Mouse (Mus musculus): ENCODE measurements around the gene Fancc. TPM values are rescaled to one million over a fixed set of nuclear protein-coding genes. Genes with fewer than 3 reads are reported as not detected.

Gene Fancc
- 0.19 TPM in 1 of 2 replicates, not detected in the other for polyA plus RNA-seq (2012; ENCODE audit: insufficient read depth, low replicate concordance)

DNA sequence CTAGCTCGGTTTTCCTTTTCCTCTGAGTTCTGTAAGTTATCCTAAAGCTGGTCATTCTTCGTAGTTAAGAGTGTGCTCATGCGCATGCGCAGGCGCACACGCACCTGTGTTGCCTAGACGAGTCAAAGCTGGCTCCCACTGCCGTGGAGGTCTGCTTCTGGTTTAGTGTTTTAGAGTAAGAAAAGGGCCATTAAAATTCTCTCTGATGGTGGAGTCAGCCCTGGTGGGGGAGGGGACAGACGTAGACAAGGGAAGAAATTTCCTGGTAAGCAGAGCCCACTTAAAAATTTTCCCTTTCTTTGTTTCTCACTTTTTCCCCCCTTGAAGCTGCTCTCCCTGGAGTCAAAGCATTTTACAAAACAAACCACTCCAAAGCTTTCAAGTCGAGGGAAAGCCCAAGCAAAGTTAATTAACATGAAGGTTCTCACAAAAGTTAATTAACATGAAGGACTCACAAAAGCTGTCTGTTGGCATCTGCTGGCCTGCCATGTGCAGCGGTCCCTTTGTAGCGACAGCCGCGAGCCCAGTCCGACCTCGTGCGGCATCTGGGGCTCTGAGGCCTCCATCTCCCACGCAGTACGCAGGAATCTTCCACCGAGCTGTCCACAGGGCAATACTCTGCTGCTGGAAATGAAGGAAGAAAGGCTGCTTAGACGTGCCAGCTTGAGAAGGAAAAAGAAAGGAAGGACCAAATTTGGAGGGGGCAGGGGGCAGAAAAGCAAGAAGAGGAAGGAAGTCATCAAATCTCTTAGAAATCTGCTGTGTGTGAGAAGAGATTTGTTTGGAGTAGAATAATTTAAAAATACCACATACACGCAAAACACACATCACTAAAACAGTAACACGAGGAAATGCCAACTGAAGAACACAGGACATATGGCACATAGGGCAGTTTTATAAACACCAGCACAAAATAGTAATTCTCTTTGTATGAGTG, at the start of gene Fancc:
Gene Fancc (minus strand): TSS at position 633 of the 937 bp plus-strand sequence.
- H3K4me1 ChIP-seq, result peaks cover 3% of the 10 kb centered on the region; the same call in 1 of the 2 replicates
- H3K27me3 ChIP-seq (replicated peaks), result peaks cover 37% of the 10 kb centered on the region
- H3K36me3 ChIP-seq (replicated peaks; ENCODE audit: low read length), result no peaks in the 10 kb centered on the region
- H3K9me3 ChIP-seq, result peaks cover 16% of the 10 kb centered on the region
- peak within 1 kb of the TSS; percentile 43 for H3K4me3 ChIP-seq (replicated peaks)
- TF ChIP-seq GATA1 (IDR thresholded peaks at IDR 0.05; ENCODE audit: borderline replicate concordance, low read length), result no peak

DNA sequence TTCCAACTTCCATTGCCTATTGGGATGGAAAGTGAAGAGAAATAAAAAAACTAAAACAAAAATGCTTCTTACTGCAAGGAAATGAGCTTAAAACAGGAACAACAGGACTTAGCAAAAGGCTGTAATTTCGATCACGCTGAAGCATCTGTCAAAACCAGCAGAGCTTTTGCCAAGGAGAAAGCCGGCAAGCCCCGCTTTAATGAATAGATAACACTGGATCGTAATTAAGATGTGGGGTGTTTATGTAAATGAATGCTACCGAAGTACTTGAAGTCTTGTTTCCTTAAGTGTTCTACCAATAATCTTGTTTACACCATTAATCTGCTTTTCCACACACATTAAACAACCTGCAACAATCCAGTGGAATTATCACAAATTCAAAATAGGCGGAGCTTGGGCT, 48.2 kb upstream of the Fancc start:
- no peaks in the 10 kb centered on the region for H3K27me3 ChIP-seq (replicated peaks)
- no peak overlapping the region for H3K4me3 ChIP-seq (replicated peaks)
- H3K9me3 ChIP-seq, result no peaks in the 10 kb centered on the region
- TF ChIP-seq GATA1 (IDR thresholded peaks at IDR 0.05; ENCODE audit: borderline replicate concordance, low read length) (no peak), FLI1 (IDR thresholded peaks at IDR 0.05; ENCODE audit: low read length) (no peak)
- H3K36me3 ChIP-seq (replicated peaks; ENCODE audit: low read length), result peaks cover 80% of the 10 kb centered on the region
- H3K4me1 ChIP-seq, result peaks cover 14% of the 10 kb centered on the region

DNA sequence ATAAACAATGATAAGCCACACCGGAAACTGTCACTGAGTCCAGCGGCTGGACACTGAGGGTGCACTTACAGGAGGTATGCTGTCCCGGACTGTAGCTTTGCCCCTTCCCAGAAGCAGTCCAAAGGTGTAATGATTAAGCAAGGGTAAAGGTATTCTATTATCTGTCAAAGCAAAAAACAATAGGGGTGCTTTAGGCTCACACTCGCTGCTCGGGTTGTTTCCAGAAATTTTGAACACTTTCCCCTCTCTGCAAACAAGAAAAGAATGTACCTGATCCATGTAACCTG, 47.8 kb upstream of the Fancc start:
- Histone ChIP-seq H3K36me3 (replicated peaks; ENCODE audit: low read length) (peaks cover 84% of the 10 kb centered on the region), H3K4me1 (peaks cover 13% of the 10 kb centered on the region), H3K27me3 (replicated peaks) (no peaks in the 10 kb centered on the region), H3K9me3 (no peaks in the 10 kb centered on the region), H3K4me3 (replicated peaks) (no peak overlapping the region)
- no peak for TF ChIP-seq FLI1 (IDR thresholded peaks at IDR 0.05; ENCODE audit: low read length)
- TF ChIP-seq GATA1 (IDR thresholded peaks at IDR 0.05; ENCODE audit: borderline replicate concordance, low read length), result no peak

DNA sequence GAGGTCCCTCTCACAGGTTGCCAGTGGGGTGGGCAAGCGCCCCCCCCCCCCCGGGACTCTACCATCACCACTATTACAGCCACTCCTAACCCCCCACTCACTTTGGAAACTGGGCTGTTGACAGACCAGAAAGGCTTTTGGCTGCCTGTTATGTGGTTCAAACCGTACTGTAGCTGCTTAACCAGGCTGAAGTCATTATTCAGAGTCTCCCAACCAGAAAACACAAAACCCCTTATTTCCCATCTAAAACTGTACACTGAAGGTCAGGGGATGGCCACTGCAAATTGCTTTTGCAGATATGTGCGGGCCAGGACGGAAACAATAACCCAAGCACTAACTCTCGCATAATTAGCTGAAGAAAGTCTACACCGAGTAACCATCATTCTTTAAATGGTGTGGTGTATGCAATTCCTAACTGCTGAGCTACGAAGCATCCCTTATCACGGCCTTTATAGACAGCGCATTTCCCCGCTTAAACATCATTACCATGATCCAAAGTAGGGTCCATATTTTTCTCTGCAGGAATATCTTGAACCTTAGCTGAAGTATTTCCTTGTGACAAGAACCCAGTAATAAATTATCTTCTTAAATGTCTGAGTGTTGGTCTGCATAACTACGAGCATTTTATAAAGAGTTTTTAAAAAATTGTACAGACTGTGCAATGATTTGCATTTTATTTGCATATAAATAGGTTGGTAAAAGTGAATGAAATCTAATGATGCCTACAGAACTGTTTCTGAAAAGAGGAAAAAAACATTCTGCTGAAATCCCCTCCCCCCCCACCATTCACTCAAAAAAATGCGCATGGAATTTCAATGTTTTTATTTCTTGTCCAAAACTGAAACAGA, 47.3 kb upstream of the Fancc start:
- peaks cover 10% of the 10 kb centered on the region for H3K4me1 ChIP-seq
- no peaks in the 10 kb centered on the region for H3K27me3 ChIP-seq (replicated peaks)
- peaks cover 87% of the 10 kb centered on the region for H3K36me3 ChIP-seq (replicated peaks; ENCODE audit: low read length)
- H3K9me3 ChIP-seq, result no peaks in the 10 kb centered on the region
- no peak overlapping the region for H3K4me3 ChIP-seq (replicated peaks)
- TF ChIP-seq FLI1 (IDR thresholded peaks at IDR 0.05; ENCODE audit: low read length) (no peak), GATA1 (IDR thresholded peaks at IDR 0.05; ENCODE audit: borderline replicate concordance, low read length) (no peak)

DNA sequence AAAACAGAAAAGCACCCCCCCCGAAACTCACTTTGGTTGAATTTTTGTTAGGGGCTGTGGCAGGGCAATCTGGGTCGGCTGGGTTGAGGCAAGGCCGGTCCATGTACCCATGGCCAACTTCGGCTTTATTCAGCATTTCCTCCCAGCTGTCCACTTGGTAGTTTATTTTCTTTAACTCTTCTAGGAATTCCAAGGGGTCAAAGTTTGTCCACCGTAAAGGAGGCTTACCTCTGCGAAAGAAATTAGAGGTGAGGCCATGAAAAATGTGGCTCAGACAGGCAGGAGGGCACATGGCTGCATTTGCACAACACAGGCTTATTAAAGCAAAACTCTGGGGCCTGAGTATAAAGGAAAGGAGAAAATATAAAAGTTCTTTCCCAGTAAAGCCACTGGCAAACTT, 46.4 kb upstream of the Fancc start:
- H3K9me3 ChIP-seq, result no peaks in the 10 kb centered on the region
- H3K36me3 ChIP-seq (replicated peaks; ENCODE audit: low read length), result peaks cover 95% of the 10 kb centered on the region
- peaks cover 1% of the 10 kb centered on the region for H3K4me1 ChIP-seq
- no peak overlapping the region for H3K4me3 ChIP-seq (replicated peaks)
- no peaks in the 10 kb centered on the region for H3K27me3 ChIP-seq (replicated peaks)
- TF ChIP-seq FLI1 (IDR thresholded peaks at IDR 0.05; ENCODE audit: low read length) (no peak), GATA1 (IDR thresholded peaks at IDR 0.05; ENCODE audit: borderline replicate concordance, low read length) (no peak)

DNA sequence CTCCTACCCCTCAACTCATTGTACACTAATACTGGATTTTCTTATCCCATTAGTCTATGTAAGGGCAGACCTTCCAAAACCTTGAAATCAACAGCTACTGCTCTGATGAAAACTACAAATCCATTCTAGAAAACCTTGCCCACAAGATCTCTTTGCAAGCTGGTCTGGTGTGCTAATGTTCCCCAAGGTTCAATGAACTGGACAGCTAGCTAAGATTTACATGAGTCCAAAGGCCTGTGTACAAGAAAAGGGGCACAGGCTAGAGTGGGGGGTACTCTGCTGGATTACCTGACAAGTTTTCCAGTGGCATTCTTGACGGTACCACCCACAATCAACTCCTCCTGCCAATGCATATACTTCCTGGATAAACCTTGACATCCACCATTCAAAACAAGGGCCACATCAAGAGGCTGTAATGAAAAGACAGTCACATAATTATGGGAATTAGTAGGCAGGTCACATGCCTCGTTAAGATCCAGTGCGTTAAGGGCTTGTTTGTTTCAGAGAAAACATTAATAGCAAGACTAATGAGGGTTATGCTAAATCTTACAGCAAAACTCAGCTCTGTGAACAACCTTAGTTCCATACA, 45.8 kb upstream of the Fancc start:
- Histone ChIP-seq H3K36me3 (replicated peaks; ENCODE audit: low read length) (peaks cover 96% of the 10 kb centered on the region), H3K27me3 (replicated peaks) (no peaks in the 10 kb centered on the region), H3K4me3 (replicated peaks) (no peak overlapping the region), H3K9me3 (no peaks in the 10 kb centered on the region), H3K4me1 (no peaks in the 10 kb centered on the region; the same call in 1 of the 2 replicates)
- no peak for TF ChIP-seq FLI1 (IDR thresholded peaks at IDR 0.05; ENCODE audit: low read length)
- no peak for TF ChIP-seq GATA1 (IDR thresholded peaks at IDR 0.05; ENCODE audit: borderline replicate concordance, low read length)

DNA sequence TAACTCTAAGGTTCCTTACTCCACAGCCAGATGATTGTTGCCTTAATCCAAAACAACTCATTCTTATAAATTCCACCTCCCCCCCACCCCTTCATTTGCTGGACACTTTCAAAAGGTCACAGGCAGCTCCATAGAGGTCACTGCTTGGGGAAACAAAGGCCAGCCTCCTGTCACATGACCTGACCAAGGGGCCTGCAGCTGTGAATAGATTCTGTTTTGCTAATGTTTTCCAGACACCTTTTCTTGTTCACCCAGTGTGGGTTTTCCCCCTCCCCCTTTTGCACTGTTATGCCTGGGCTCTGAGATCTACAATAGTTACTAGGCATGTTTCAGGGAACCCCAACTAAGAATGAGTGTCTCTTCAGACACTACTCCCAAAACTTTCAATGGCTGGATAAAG, 44.4 kb upstream of the Fancc start:
- H3K27me3 ChIP-seq (replicated peaks), result no peaks in the 10 kb centered on the region
- no peaks in the 10 kb centered on the region for H3K9me3 ChIP-seq
- H3K36me3 ChIP-seq (replicated peaks; ENCODE audit: low read length), result peaks cover 99% of the 10 kb centered on the region
- no peak overlapping the region for H3K4me3 ChIP-seq (replicated peaks)
- TF ChIP-seq GATA1 (IDR thresholded peaks at IDR 0.05; ENCODE audit: borderline replicate concordance, low read length), result no peak
- TF ChIP-seq FLI1 (IDR thresholded peaks at IDR 0.05; ENCODE audit: low read length), result no peak
- H3K4me1 ChIP-seq, result no peaks in the 10 kb centered on the region

DNA sequence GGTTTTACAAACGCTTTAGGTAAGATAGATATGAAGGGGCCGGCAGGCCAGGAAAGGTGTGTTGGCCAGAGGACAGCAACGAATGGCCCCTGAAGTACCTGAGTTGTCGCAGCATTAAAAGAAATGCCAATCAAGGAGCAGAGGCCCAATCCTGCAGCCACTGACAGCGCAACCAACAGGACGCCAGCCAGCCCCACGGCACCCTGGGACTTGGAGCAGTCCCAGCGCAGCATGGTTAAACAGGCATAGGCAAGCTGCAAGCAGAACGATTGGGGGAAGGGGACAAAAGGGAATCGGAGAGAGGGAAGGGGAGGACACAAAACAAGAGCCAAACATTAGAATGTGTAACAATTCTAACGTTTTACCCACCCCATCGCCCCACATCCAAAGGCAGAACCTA, 43.5 kb upstream of the Fancc start:
- H3K4me1 ChIP-seq, result no peaks in the 10 kb centered on the region
- H3K9me3 ChIP-seq, result no peaks in the 10 kb centered on the region
- H3K4me3 ChIP-seq (replicated peaks), result no peak overlapping the region
- TF ChIP-seq GATA1 (IDR thresholded peaks at IDR 0.05; ENCODE audit: borderline replicate concordance, low read length), result no peak
- no peak for TF ChIP-seq FLI1 (IDR thresholded peaks at IDR 0.05; ENCODE audit: low read length)
- peaks cover 100% of the 10 kb centered on the region for H3K36me3 ChIP-seq (replicated peaks; ENCODE audit: low read length)
- H3K27me3 ChIP-seq (replicated peaks), result no peaks in the 10 kb centered on the region

DNA sequence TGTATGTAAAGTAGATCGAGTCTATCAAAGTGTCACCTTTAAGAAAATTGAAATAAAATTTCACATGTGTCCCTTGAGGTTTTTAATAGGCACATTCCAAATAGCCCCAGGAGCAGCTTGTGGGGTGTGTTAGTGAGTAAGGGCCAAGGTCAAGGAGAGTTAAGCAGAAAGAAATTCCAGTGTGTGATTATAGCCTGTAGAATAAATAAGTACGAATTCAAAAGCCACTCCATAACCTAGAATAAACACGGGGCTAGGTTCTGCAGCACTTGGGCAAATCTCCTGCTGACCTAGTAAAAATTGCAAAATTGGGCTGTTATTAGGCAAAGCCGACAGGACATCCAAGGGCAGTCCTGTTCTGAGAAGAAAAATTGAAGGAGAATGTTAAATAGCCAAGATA, 37.9 kb upstream of the Fancc start:
- peaks cover 99% of the 10 kb centered on the region for H3K36me3 ChIP-seq (replicated peaks; ENCODE audit: low read length)
- H3K4me3 ChIP-seq (replicated peaks), result no peak overlapping the region
- no peaks in the 10 kb centered on the region for H3K9me3 ChIP-seq
- H3K27me3 ChIP-seq (replicated peaks), result no peaks in the 10 kb centered on the region
- H3K4me1 ChIP-seq, result peaks cover 7% of the 10 kb centered on the region; the same call in 1 of the 2 replicates
- TF ChIP-seq GATA1 (IDR thresholded peaks at IDR 0.05; ENCODE audit: borderline replicate concordance, low read length) (no peak), FLI1 (IDR thresholded peaks at IDR 0.05; ENCODE audit: low read length) (no peak)
